Mouse (Mus musculus) 416B (cell line): ENCODE results near the gene Atp6v0a1.

ENCODE experiments used
- DNase-seq: peaks from one replicate; pipeline ENCODE4 v3.0.0; 2011; ENCODE audit warnings: low read depth

The Atp6v0a1 gene

GRCm38 (mm10) chr11:101062165-101062884 lies 53.1 kb downstream of the Atp6v0a1 start:
- DNase-seq: no peak

GRCm38 (mm10) chr11:101062971-101063675 lies 53.9 kb downstream of the Atp6v0a1 start:
- DNase-seq: no peak

- DNase-seq: peak; percentile 97
Observed at GRCm38 (mm10) chr11:101063676-101064327, 54.5 kb downstream of the Atp6v0a1 start.

GRCm38 (mm10) chr11:101064462-101064861 lies 55.2 kb downstream of the Atp6v0a1 start:
- no peak for DNase-seq

- DNase-seq: no peak
Observed at GRCm38 (mm10) chr11:101065002-101065401, 55.8 kb downstream of the Atp6v0a1 start.

GRCm38 (mm10) chr11:101066549-101067412 lies 57.5 kb downstream of the Atp6v0a1 start:
- DNase-seq: peak; percentile 80

GRCm38 (mm10) chr11:101069391-101070188 lies 60.3 kb downstream of the Atp6v0a1 start, which contains the start of gene Naglu:
Gene Naglu (plus strand): TSS chr11:101070012.
- peak; percentile 97 for DNase-seq

GRCm38 (mm10) chr11:101070189-101070527 lies 60.9 kb downstream of the Atp6v0a1 start:
- no peak for DNase-seq

- no peak for DNase-seq
Observed at GRCm38 (mm10) chr11:101070987-101071386, 61.7 kb downstream of the Atp6v0a1 start.

GRCm38 (mm10) chr11:101071810-101072428 lies 62.7 kb downstream of the Atp6v0a1 start:
- no peak for DNase-seq

GRCm38 (mm10) chr11:101078121-101078520 lies 68.9 kb downstream of the Atp6v0a1 start, which contains the start of gene Hsd17b1:
Gene Hsd17b1 (plus strand): TSS chr11:101078411.
- no peak for DNase-seq

GRCm38 (mm10) chr11:101079746-101080145 lies 70.5 kb downstream of the Atp6v0a1 start:
- DNase-seq: no peak

GRCm38 (mm10) chr11:101080421-101080820 lies 71.2 kb downstream of the Atp6v0a1 start:
- no peak for DNase-seq

GRCm38 (mm10) chr11:101081659-101082058 lies 72.4 kb downstream of the Atp6v0a1 start:
- no peak for DNase-seq

- peak; percentile 95 for DNase-seq
Observed at GRCm38 (mm10) chr11:101082208-101083082, 73.2 kb downstream of the Atp6v0a1 start, which contains the start of gene Coasy. Gene Coasy (plus strand): TSS chr11:101082565.

GRCm38 (mm10) chr11:101083083-101083697 lies 73.9 kb downstream of the Atp6v0a1 start:
- DNase-seq: peak; percentile 66

GRCm38 (mm10) chr11:101084246-101084645 lies 75.0 kb downstream of the Atp6v0a1 start:
- DNase-seq: no peak

- no peak for DNase-seq
Observed at GRCm38 (mm10) chr11:101084811-101085210, 75.6 kb downstream of the Atp6v0a1 start.
